Mouse (Mus musculus) heart, adult 11 months (tissue): ENCODE measurements around the gene Ccdc82.

Experiments used
- DNase-seq: peaks from one replicate; pipeline ENCODE4 v3.0.0; 2022

Ccdc82 gene

GRCm38 (mm10) chr9:13300041-13300441, 53.3 kb downstream of the Ccdc82 start:
- peak; percentile 94 for DNase-seq

DNA sequence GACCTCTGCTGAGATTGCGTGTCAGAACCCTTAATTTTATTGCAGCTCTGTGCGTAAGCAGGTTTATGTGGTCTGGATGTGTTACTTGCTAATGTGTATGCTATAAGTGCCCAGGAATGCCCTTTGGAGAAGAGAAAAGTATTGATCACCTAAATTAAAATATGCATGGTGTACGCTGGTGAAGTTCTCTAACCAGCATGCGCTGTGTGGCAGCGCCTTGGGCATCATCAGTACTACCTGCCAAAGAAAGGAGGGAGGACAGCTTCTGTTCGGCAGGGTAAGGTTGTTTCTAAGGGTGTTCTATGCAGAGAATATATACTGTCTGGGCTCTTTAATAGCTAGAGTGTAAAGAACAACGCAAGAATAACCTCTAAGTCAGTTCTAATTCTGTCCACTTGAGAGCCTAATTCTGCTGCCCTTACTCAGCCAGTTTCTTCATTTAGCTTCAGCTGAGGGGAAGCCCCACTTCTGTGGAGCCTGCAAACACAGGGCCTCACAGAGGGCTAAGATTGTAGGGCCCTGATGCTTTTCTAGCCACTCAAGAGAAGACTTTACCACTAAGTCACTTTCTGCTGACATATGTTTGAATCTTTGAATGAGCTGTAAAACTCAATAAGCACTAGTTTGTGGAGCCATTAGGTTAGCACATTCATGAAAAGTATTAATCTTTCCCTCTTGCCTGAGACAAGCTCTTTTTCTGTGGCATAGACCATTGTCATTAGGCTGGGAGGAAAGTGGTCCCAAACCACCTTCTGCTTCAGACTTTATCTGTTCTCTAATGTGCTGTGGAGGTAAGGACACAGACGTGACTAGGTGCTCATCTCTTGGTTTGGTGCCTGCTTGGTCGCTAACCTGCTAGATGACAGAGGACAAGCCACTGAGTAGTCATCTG, 54.4 kb downstream of the Ccdc82 start:
- DNase-seq, result peak; percentile 88

DNA sequence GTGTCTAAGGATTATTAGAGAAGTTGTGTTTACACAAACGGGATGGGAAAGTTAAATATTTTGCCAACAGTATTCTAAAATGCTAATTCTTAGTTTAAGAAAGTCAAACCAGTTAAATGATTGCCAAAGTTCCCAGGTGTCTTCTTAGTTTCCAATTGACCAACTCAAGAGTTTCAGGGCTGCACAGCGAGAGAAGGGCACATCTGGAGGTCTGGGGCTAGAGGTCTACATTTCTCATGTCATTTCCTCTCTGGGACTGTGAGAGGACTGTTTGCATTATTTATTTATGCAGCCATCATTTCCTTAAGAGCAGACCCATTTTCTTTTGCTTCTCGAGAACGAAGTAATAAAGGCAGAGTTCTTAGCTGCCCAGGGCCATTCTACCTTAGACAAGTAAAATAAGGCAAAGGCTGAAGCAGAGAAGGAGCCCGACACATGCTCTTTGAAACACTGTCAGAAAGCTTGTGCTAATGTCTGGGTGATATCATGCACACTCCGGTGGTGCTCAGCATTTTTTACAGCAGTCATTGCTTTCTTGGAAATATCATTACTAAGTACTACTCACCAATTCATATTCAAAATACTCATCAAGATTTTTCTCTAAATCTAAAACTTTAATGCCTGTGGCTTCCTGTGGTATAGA, 55.5 kb downstream of the Ccdc82 start:
- peak; percentile 55 for DNase-seq

- peak; percentile 80 for DNase-seq
Observed at GRCm38 (mm10) chr9:13303099-13303771, 56.5 kb downstream of the Ccdc82 start.

DNA sequence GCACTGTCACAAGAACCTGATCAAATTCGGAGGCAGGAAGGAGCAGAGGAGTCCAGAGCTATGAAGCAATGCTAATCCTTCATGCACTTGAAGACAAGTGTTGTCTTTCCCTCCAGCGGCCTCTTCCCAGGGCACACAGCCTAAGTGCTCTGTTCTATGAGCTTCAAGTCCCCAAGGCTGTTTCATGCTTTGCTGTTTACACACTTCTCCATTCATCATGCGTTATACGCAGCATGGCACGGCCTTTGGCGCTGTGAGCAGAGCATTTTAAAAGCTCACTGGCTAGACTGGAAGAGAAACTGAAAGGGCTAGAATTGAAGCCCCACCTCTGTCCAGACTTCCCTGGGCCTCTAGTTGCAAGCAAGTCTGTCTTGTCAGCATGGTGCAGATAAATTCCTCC, 57.2 kb downstream of the Ccdc82 start:
- peak; percentile 97 for DNase-seq

DNA sequence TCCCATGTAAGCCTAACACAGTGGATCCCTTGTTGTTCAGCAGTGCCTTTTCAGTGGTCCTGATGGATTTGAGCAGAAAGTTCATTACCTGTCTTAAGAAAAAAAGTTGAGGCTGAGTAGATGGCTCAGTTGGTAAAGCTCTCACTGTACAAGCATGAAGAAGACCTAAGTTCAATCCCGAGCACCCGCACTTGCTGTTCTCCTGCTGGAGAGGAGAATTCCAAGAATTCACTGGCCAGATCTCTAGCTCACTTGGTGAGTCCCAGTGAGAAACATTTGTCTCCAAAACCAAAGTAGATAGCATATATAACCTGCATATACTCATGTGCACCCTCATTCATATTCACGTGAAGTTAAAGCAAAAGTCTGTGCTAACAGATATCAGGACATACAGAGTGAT, 59.7 kb downstream of the Ccdc82 start:
- DNase-seq, result peak; percentile 62

GRCm38 (mm10) chr9:13307226-13307625, 60.5 kb downstream of the Ccdc82 start:
- DNase-seq, result peak; percentile 92

DNA sequence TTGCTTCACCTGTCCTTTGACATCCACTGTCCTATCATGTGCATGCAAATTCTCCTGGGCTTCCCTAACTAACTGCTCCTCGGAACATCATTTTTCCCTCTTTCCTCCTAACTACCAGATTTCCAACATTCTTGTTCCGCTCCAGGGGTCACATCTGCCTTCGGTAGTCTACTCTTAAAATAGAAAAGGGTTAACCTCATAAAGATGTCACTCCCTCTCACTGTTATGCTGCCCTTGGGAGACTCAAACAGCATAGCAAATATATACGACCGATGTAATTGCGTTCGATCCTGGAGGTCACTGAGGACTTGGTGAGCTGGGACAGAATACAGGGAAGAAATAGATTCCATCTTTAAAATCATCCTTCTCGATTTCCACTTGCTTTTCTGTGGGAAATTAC, 62.0 kb downstream of the Ccdc82 start:
- DNase-seq, result peak; percentile 33

GRCm38 (mm10) chr9:13309807-13310206, 63.1 kb downstream of the Ccdc82 start:
- DNase-seq, result peak; percentile 65

- no peak for DNase-seq
Observed at GRCm38 (mm10) chr9:13310236-13310635, 63.5 kb downstream of the Ccdc82 start.

DNA sequence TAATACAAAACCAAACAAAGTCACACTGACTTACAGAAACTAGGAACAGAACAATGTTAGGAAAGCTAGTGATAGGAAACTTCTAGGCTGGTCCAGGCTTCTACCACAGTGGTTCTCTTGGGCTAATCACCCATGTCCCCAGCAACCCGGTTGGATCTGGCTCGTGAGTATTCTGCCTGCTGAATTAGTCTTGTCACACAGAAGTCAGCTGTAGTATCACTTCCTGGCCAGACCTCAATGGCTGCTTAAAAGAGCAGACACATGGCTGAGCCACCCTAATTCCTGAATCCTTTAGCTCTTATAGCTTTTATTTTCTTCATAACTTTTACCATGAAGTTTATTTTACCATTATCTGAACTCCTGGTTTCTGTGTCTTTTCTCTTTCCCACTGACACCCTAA, 64.3 kb downstream of the Ccdc82 start:
- peak; percentile 64 for DNase-seq

GRCm38 (mm10) chr9:13313923-13314322, 67.2 kb downstream of the Ccdc82 start:
- DNase-seq, result peak; percentile 57

GRCm38 (mm10) chr9:13314577-13315004, 67.8 kb downstream of the Ccdc82 start:
- peak; percentile 74 for DNase-seq

GRCm38 (mm10) chr9:13315393-13315792, 68.6 kb downstream of the Ccdc82 start:
- DNase-seq, result peak; percentile 81

- DNase-seq, result peak; percentile 68
Observed at GRCm38 (mm10) chr9:13319566-13319965, 72.8 kb downstream of the Ccdc82 start.

DNA sequence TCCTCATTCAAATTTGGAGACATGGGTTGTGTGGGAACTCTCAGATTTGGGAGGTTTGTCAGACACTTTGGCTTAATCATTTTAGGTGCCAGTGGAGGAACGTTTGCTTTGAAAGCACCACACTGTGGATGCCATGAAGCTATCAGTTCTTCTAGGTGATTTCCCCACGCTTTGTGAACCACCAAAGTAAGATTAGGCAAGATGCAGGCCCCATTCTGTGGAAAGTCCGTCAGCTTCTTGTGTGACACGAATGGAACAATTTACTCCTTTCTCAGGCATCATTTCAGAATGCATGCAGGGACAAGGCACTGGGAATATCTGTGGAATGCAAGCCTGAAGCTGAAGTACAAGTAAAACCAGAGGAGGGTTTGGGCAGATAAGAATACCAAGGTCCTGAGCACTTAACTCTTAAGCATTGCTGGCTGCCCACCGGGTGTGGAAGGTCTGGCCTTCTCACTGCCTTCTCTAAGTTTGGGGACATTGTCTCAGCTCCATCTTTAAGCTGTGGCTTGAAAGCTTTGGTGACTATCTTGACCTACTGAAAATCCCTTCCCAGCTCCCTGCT, 74.1 kb downstream of the Ccdc82 start:
- peak; percentile 72 for DNase-seq

GRCm38 (mm10) chr9:13323074-13323473, 76.3 kb downstream of the Ccdc82 start:
- no peak for DNase-seq

- DNase-seq, result peak; percentile 93
Observed at GRCm38 (mm10) chr9:13323612-13324011, 76.9 kb downstream of the Ccdc82 start.
